ENCODE assay signal across 13 mouse cellular contexts in the genomic region with DNA sequence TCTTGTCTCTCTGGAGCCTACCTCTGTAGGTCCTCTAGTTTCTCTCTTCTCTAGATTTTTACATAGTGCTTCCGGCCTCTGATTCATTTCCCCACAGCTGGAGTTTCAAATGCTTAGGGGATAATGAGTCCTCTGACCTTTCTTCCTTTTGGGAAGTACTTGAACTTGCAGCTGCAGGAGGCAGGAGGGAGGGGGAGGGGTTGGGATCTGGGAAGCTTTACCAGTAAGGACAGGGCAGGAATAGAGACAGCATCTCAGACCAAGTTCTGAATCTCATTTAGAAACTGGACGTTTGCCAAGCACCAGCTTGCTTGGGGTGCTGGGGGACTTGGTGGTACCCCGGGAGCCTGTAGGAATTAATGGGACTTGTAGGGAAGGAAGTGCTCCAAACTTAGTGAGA. TPM values are rescaled to one million over a fixed set of nuclear protein-coding genes. Genes with fewer than 3 reads are reported as not detected.
DNase-seq lines count a peak whose midpoint lies in the region; ATAC-seq and TF ChIP-seq lines count a peak whose summit lies in the region.
"Had no signal": no experiment of that assay in that cellular context is flagged by ENCODE, and none has a peak within 500 bp of the region (broad histone marks: within the 10 kb centered on the region; RNA-seq: fewer than 3 reads in every experiment).

No protein-coding gene starts in this region.

- H3K27me3 ChIP-seq in hindbrain, embryonic 14.5 days (ENCODE audit: control insufficient read depth, insufficient read depth, low read length): no peaks in the 10 kb centered on the region
- H3K27me3 ChIP-seq in hindbrain, embryonic 13.5 days: no peaks in the 10 kb centered on the region
- no peaks in the 10 kb centered on the region for H3K27me3 ChIP-seq in neural tube, embryonic 13.5 days
- no peaks in the 10 kb centered on the region for H3K27me3 ChIP-seq in neural tube, embryonic 15.5 days (replicated peaks)
- H3K27me3 ChIP-seq in myocyte (ENCODE audit: control insufficient read depth, insufficient read depth, insufficient read length): no peaks in the 10 kb centered on the region
- H3K27me3 ChIP-seq: embryonic facial prominence, embryonic 12.5 days had no signal

- 0 out of 2 replicates have a peak, but pooled peaks cover 9% of the 10 kb centered on the region for H3K36me3 ChIP-seq in hindbrain, embryonic 14.5 days (replicated peaks; ENCODE audit: control insufficient read depth, insufficient read depth)
- H3K36me3 ChIP-seq in hindbrain, embryonic 13.5 days: peaks cover 7% of the 10 kb centered on the region; the same call in 1 of the 2 replicates
- H3K36me3 ChIP-seq in neural tube, embryonic 13.5 days: peaks cover 20% of the 10 kb centered on the region
- peaks cover 4% of the 10 kb centered on the region; the same call in 1 of the 2 replicates for H3K36me3 ChIP-seq in neural tube, embryonic 15.5 days
- H3K36me3 ChIP-seq in myocyte (ENCODE audit: control insufficient read depth, insufficient read depth): peaks cover 12% of the 10 kb centered on the region

- peaks cover 76% of the 10 kb centered on the region for H3K79me2 ChIP-seq in myocyte (ENCODE audit: control insufficient read depth, insufficient read depth)

- WGBS in hindbrain, embryonic 14.5 days: 56% methylated on average over 3 of the region's 3 CpGs
- WGBS in hindbrain, embryonic 13.5 days: 58% methylated on average over 3 of the region's 3 CpGs
- 59% methylated on average over 3 of the region's 3 CpGs for WGBS in neural tube, embryonic 13.5 days
- WGBS in neural tube, embryonic 15.5 days: 54% methylated on average over 3 of the region's 3 CpGs

- no peak for TF ChIP-seq POLR2A in myocyte (IDR thresholded peaks at IDR 0.05; ENCODE audit: insufficient read length, low read depth)

- H3K4me1 ChIP-seq in hindbrain, embryonic 14.5 days (replicated peaks; ENCODE audit: control insufficient read depth, insufficient read depth, low read length): peaks cover 36% of the 10 kb centered on the region
- peaks cover 52% of the 10 kb centered on the region for H3K4me1 ChIP-seq in hindbrain, embryonic 13.5 days (replicated peaks)
- H3K4me1 ChIP-seq in neural tube, embryonic 13.5 days (replicated peaks): peaks cover 51% of the 10 kb centered on the region
- peaks cover 52% of the 10 kb centered on the region for H3K4me1 ChIP-seq in neural tube, embryonic 15.5 days
- H3K4me1 ChIP-seq in brown adipose tissue, adult 24 weeks (ENCODE audit: control insufficient read depth, insufficient read depth, insufficient read length, low read length): peaks cover 28% of the 10 kb centered on the region

- no peak overlapping the region for H3ac ChIP-seq in myocyte (ENCODE audit: control insufficient read depth, insufficient read length)

- no peak for ATAC-seq in hindbrain, embryonic 14.5 days (ENCODE audit: low FRiP score)
- ATAC-seq in hindbrain, embryonic 13.5 days (ENCODE audit: low FRiP score): no peak
- ATAC-seq in neural tube, embryonic 13.5 days (ENCODE audit: low read depth): no peak
- no peak for ATAC-seq in neural tube, embryonic 15.5 days (ENCODE audit: low FRiP score)
- ATAC-seq: CD4-positive, CD25-positive, alpha-beta regulatory T cell, adult 4 months had no signal

- H3K9ac ChIP-seq in hindbrain, embryonic 14.5 days: no peak overlapping the region
- H3K9ac ChIP-seq in hindbrain, embryonic 13.5 days: no peak overlapping the region
- H3K9ac ChIP-seq in neural tube, embryonic 13.5 days: no peak overlapping the region
- no peak overlapping the region for H3K9ac ChIP-seq in neural tube, embryonic 15.5 days (replicated peaks)
- H3K9ac ChIP-seq: embryonic facial prominence, embryonic 12.5 days had no signal

- no peak overlapping the region for H3K4me2 ChIP-seq in hindbrain, embryonic 14.5 days (replicated peaks)
- no peak overlapping the region for H3K4me2 ChIP-seq in hindbrain, embryonic 13.5 days
- no peak overlapping the region for H3K4me2 ChIP-seq in neural tube, embryonic 13.5 days
- no peak overlapping the region for H3K4me2 ChIP-seq in neural tube, embryonic 15.5 days
- H3K4me2 ChIP-seq in myocyte (ENCODE audit: low read depth): peak overlapping the region; percentile 8
- H3K4me2 ChIP-seq: embryonic facial prominence, embryonic 12.5 days had no signal

- no peaks in the 10 kb centered on the region for H3K9me3 ChIP-seq in hindbrain, embryonic 14.5 days (ENCODE audit: control insufficient read depth, low read length)
- H3K9me3 ChIP-seq in hindbrain, embryonic 13.5 days: no peaks in the 10 kb centered on the region
- H3K9me3 ChIP-seq in neural tube, embryonic 13.5 days: no peaks in the 10 kb centered on the region
- no peaks in the 10 kb centered on the region for H3K9me3 ChIP-seq in neural tube, embryonic 15.5 days (replicated peaks)
- H3K9me3 ChIP-seq: embryonic facial prominence, embryonic 12.5 days had no signal

- H3K27ac ChIP-seq in hindbrain, embryonic 14.5 days: 0 out of 2 replicates have a peak overlapping the region, but pooled peaks have one; percentile 7
- no peak overlapping the region for H3K27ac ChIP-seq in hindbrain, embryonic 13.5 days
- 0 out of 2 replicates have a peak overlapping the region, but pooled peaks have one; percentile 9 for H3K27ac ChIP-seq in neural tube, embryonic 13.5 days (replicated peaks)
- no peak overlapping the region for H3K27ac ChIP-seq in neural tube, embryonic 15.5 days (replicated peaks)
- peak overlapping the region; percentile 82 for H3K27ac ChIP-seq in brown adipose tissue, adult 24 weeks (replicated peaks; ENCODE audit: low read depth, low read length)

- H3K4me3 ChIP-seq in hindbrain, embryonic 14.5 days (replicated peaks; ENCODE audit: low read length): no peak overlapping the region
- no peak overlapping the region for H3K4me3 ChIP-seq in hindbrain, embryonic 13.5 days
- no peak overlapping the region for H3K4me3 ChIP-seq in neural tube, embryonic 13.5 days
- H3K4me3 ChIP-seq in neural tube, embryonic 15.5 days (replicated peaks): no peak overlapping the region
- no peak overlapping the region for H3K4me3 ChIP-seq in brown adipose tissue, adult 24 weeks (ENCODE audit: insufficient read depth, low read depth, low read length)
- H3K4me3 ChIP-seq in myocyte: no peak overlapping the region
- H3K4me3 ChIP-seq: embryonic facial prominence, embryonic 12.5 days had no signal

- no peak for DNase-seq in hindbrain, embryonic 14.5 days (ENCODE audit: low spot score)
- DNase-seq in lung, adult 18-20 months: no peak
- no peak for DNase-seq in spleen, postnatal 4 days (ENCODE audit: low spot score in 2 of 2)
- DNase-seq: cerebellum, adult 11 months; lung, postnatal 10 days; thymus, postnatal 4 days had no signal

TF ChIP-seq in myocyte, 11 proteins besides CTCF, POLR2A, EP300 and RAD21 (continues in another document):
- TF ChIP-seq POLR2AphosphoS2 (IDR thresholded peaks at IDR 0.05; ENCODE audit: insufficient read length, low read depth): no peak
- no peak for TF ChIP-seq E2F4 (IDR thresholded peaks at IDR 0.05; ENCODE audit: insufficient read depth)
- TF ChIP-seq USF1 (IDR thresholded peaks at IDR 0.05; ENCODE audit: low read depth): no peak
- TF ChIP-seq SRF (IDR thresholded peaks at IDR 0.05; ENCODE audit: control insufficient read depth, insufficient read length, low read depth): no peak
- TF ChIP-seq TCF3 (IDR thresholded peaks at IDR 0.05; ENCODE audit: insufficient read length, low read depth): no peak
- no peak for TF ChIP-seq REST (IDR thresholded peaks at IDR 0.05; ENCODE audit: insufficient read depth, insufficient read length)
- TF ChIP-seq CEBPB (IDR thresholded peaks at IDR 0.05; ENCODE audit: insufficient read depth, poor library complexity, severe bottlenecking): no peak
- TF ChIP-seq MYOD1 (IDR thresholded peaks at IDR 0.05; ENCODE audit: control insufficient read depth in 1 of 3, insufficient read length in 2 of 3, low read depth in 2 of 3): no peak
- no peak for TF ChIP-seq MAX (IDR thresholded peaks at IDR 0.05; ENCODE audit: low read depth)

RNA-seq across cellular contexts. Expression of a gene that starts 3.7 kb away (rescaled TPM):
- polyA plus RNA-seq in hindbrain, embryonic 14.5 days (2014; fragmentation: Nextera tagmentation; extraction: Ambion mirVana): 107 and 117 TPM in 2 replicates
- polyA plus RNA-seq in hindbrain, embryonic 13.5 days (2015; fragmentation: Nextera tagmentation; extraction: Ambion mirVana): 102 and 107 TPM in 2 replicates
- polyA plus RNA-seq in neural tube, embryonic 13.5 days (2015; fragmentation: Nextera tagmentation; extraction: Ambion mirVana): 101 and 126 TPM in 2 replicates
- 122 and 130 TPM in 2 replicates for polyA plus RNA-seq in neural tube, embryonic 15.5 days (2015; fragmentation: Nextera tagmentation; extraction: Ambion mirVana)
- 9.1 and 17.5 TPM in 2 replicates for polyA plus RNA-seq in brown adipose tissue, adult 24 weeks (2012; ENCODE audit: insufficient read depth, insufficient read length, missing spikeins)
- polyA plus RNA-seq in myocyte (2012; fragmentation: generic; extraction: Trizol): 13.4 TPM

RNA-seq across cellular contexts. Expression of a gene that starts 19.9 kb away (rescaled TPM):
- polyA plus RNA-seq in hindbrain, embryonic 14.5 days (2014; fragmentation: Nextera tagmentation; extraction: Ambion mirVana): 396 and 461 TPM in 2 replicates
- 563 and 565 TPM in 2 replicates for polyA plus RNA-seq in hindbrain, embryonic 13.5 days (2015; fragmentation: Nextera tagmentation; extraction: Ambion mirVana)
- polyA plus RNA-seq in neural tube, embryonic 13.5 days (2015; fragmentation: Nextera tagmentation; extraction: Ambion mirVana): 509 and 512 TPM in 2 replicates
- 420 and 462 TPM in 2 replicates for polyA plus RNA-seq in neural tube, embryonic 15.5 days (2015; fragmentation: Nextera tagmentation; extraction: Ambion mirVana)
- 113 and 143 TPM in 2 replicates for polyA plus RNA-seq in brown adipose tissue, adult 24 weeks (2012; ENCODE audit: insufficient read depth, insufficient read length, missing spikeins)
- 53.7 TPM for polyA plus RNA-seq in myocyte (2012; fragmentation: generic; extraction: Trizol)

RNA-seq across cellular contexts. Expression of a gene that starts 56.0 kb away (rescaled TPM):
- polyA plus RNA-seq in hindbrain, embryonic 14.5 days (2014; fragmentation: Nextera tagmentation; extraction: Ambion mirVana): 29.3 and 31.3 TPM in 2 replicates
- 30.0 and 35.7 TPM in 2 replicates for polyA plus RNA-seq in hindbrain, embryonic 13.5 days (2015; fragmentation: Nextera tagmentation; extraction: Ambion mirVana)
- 31.2 and 31.8 TPM in 2 replicates for polyA plus RNA-seq in neural tube, embryonic 13.5 days (2015; fragmentation: Nextera tagmentation; extraction: Ambion mirVana)
- 29.6 and 40.3 TPM in 2 replicates for polyA plus RNA-seq in neural tube, embryonic 15.5 days (2015; fragmentation: Nextera tagmentation; extraction: Ambion mirVana)
- polyA plus RNA-seq in brown adipose tissue, adult 24 weeks (2012; ENCODE audit: insufficient read depth, insufficient read length, missing spikeins): 107 and 161 TPM in 2 replicates
- 42.8 TPM for polyA plus RNA-seq in myocyte (2012; fragmentation: generic; extraction: Trizol)

RNA-seq across cellular contexts. Expression of a gene that starts 56.1 kb away (rescaled TPM):
- polyA plus RNA-seq in hindbrain, embryonic 14.5 days (2014; fragmentation: Nextera tagmentation; extraction: Ambion mirVana): 446 and 540 TPM in 2 replicates
- polyA plus RNA-seq in hindbrain, embryonic 13.5 days (2015; fragmentation: Nextera tagmentation; extraction: Ambion mirVana): 443 and 462 TPM in 2 replicates
- 373 and 399 TPM in 2 replicates for polyA plus RNA-seq in neural tube, embryonic 13.5 days (2015; fragmentation: Nextera tagmentation; extraction: Ambion mirVana)
- 444 and 463 TPM in 2 replicates for polyA plus RNA-seq in neural tube, embryonic 15.5 days (2015; fragmentation: Nextera tagmentation; extraction: Ambion mirVana)
- 723 and 898 TPM in 2 replicates for polyA plus RNA-seq in brown adipose tissue, adult 24 weeks (2012; ENCODE audit: insufficient read depth, insufficient read length, missing spikeins)
- polyA plus RNA-seq in myocyte (2012; fragmentation: generic; extraction: Trizol): 417 TPM

Comparison
In these comparisons a context has a peak if more than half of its experiments do, and no peak if none do; other contexts are left out.
1. H3K27ac ChIP-seq: peak in hindbrain, embryonic 14.5 days (single experiment), neural tube, embryonic 13.5 days (single experiment) and brown adipose tissue, adult 24 weeks (single experiment); none in hindbrain, embryonic 13.5 days (single experiment) and neural tube, embryonic 15.5 days (single experiment).